Mouse (Mus musculus): Measurements from ENCODE around the gene Spata31d1d. TPM values are rescaled to one million over a fixed set of nuclear protein-coding genes. Genes with fewer than 3 reads are reported as not detected.
A peak's percentile ranks its signal among the peaks of the same experiment; 100 is the strongest.
"Not testable (repeated sequence)": the region's sequence is repeated elsewhere in the genome, so short reads cannot be mapped to it uniquely, and the experiment has no call there.

Spata31d1d gene
- polyA plus RNA-seq, 2 experiments = 0.02 to 0.03 TPM

GRCm38 (mm10) chr13:59726139-59726867, 5.2 kb downstream of the Spata31d1d start:
- Histone ChIP-seq H3K27me3 (ENCODE audit: control insufficient read depth, insufficient read depth, low read length) (peaks cover 5% of the 10 kb centered on the region; the same call in 1 of the 2 replicates), H3K4me2 (ENCODE audit: low read depth) (no peak overlapping the region), H3K4me1 (replicated peaks; ENCODE audit: control insufficient read depth in 2 of 2, insufficient read depth in 2 of 2, low read length in 1 of 2) (peaks cover 11 to 17% of the 10 kb centered on the region in 2 experiments; a peak in 3 of 4 replicates), H3K36me3 (replicated peaks; ENCODE audit: control insufficient read depth, insufficient read depth, low read depth) (no peaks in the 10 kb centered on the region), H3K27ac (no peak overlapping the region), H3K9ac (replicated peaks) (no peak overlapping the region), H3K9me3 (ENCODE audit: control insufficient read depth, low read length) (no peaks in the 10 kb centered on the region), H3K4me3 (ENCODE audit: insufficient read depth in 1 of 2, low read depth in 2 of 2, low read length in 2 of 2) (no peak overlapping the region)
- WGBS (ENCODE audit: insufficient replicate concordance) = 27% methylated on average over 29 of the region's 29 CpGs
- no peak for ATAC-seq (ENCODE audit: insufficient read depth)
- no peak for DNase-seq (ENCODE audit: low read depth in 3 of 3, low spot score in 3 of 3)
- TF ChIP-seq CTCF (IDR thresholded peaks at IDR 0.05; ENCODE audit: low read depth) (no peak), EP300 (IDR thresholded peaks at IDR 0.05; ENCODE audit: low read depth) (no peak)

- H3K4me3 ChIP-seq (ENCODE audit: insufficient read depth in 1 of 2, low read depth in 2 of 2, low read length in 2 of 2); H3K4me2 ChIP-seq (ENCODE audit: low read depth); H3K27me3 ChIP-seq (ENCODE audit: control insufficient read depth, insufficient read depth, low read length); H3K9me3 ChIP-seq (ENCODE audit: control insufficient read depth, low read length); H3K27ac ChIP-seq; DNase-seq (ENCODE audit: low read depth in 3 of 3, low spot score in 3 of 3); H3K9ac ChIP-seq (replicated peaks); H3K36me3 ChIP-seq (replicated peaks; ENCODE audit: control insufficient read depth, insufficient read depth, low read depth): not testable (repeated sequence)
- peak; percentile 57 for TF ChIP-seq EP300 (IDR thresholded peaks at IDR 0.05; ENCODE audit: low read depth)
- peak; percentile 52; the same call in 1 of the 2 replicates for ATAC-seq (ENCODE audit: insufficient read depth)
- peaks cover 9 to 18% of the 10 kb centered on the region in 2 experiments; a peak in 3 of 4 replicates for H3K4me1 ChIP-seq (replicated peaks; ENCODE audit: control insufficient read depth in 2 of 2, insufficient read depth in 2 of 2, low read length in 1 of 2)
- WGBS (ENCODE audit: insufficient replicate concordance) = 31% methylated on average over 1 of the region's 1 CpGs
These were observed 9.5 kb downstream of the Spata31d1d start for GRCm38 (mm10) chr13:59722089-59722488.

- Histone ChIP-seq H3K27ac (no peak overlapping the region), H3K9ac (replicated peaks) (no peak overlapping the region), H3K4me2 (ENCODE audit: low read depth) (no peak overlapping the region; the same call in 1 of the 2 replicates), H3K9me3 (ENCODE audit: control insufficient read depth, low read length) (no peaks in the 10 kb centered on the region), H3K4me1 (replicated peaks; ENCODE audit: control insufficient read depth in 2 of 2, insufficient read depth in 2 of 2, low read length in 1 of 2) (peaks cover 9 to 31% of the 10 kb centered on the region in 2 experiments; a peak in 3 of 4 replicates), H3K27me3 (ENCODE audit: control insufficient read depth, insufficient read depth, low read length) (no peaks in the 10 kb centered on the region), H3K36me3 (replicated peaks; ENCODE audit: control insufficient read depth, insufficient read depth, low read depth) (no peaks in the 10 kb centered on the region), H3K4me3 (ENCODE audit: insufficient read depth in 1 of 2, low read depth in 2 of 2, low read length in 2 of 2) (no peak overlapping the region)
- DNase-seq (ENCODE audit: low read depth in 3 of 3, low spot score in 3 of 3) = no peak
- TF ChIP-seq CTCF (IDR thresholded peaks at IDR 0.05; ENCODE audit: low read depth) = no peak
- peak; percentile 13; the same call in 1 of the 2 replicates for TF ChIP-seq EP300 (IDR thresholded peaks at IDR 0.05; ENCODE audit: low read depth)
- peak; percentile 64; the same call in 1 of the 2 replicates for ATAC-seq (ENCODE audit: insufficient read depth)
- 64% methylated on average over 1 of the region's 1 CpGs for WGBS (ENCODE audit: insufficient replicate concordance)
These were observed 12.1 kb downstream of the Spata31d1d start for GRCm38 (mm10) chr13:59719475-59719874.

GRCm38 (mm10) chr13:59718857-59719440, 12.6 kb downstream of the Spata31d1d start:
- DNase-seq (ENCODE audit: low read depth in 3 of 3, low spot score in 3 of 3); H3K27me3 ChIP-seq (ENCODE audit: control insufficient read depth, insufficient read depth, low read length); H3K9ac ChIP-seq (replicated peaks); H3K27ac ChIP-seq; H3K4me3 ChIP-seq (ENCODE audit: insufficient read depth in 1 of 2, low read depth in 2 of 2, low read length in 2 of 2); H3K36me3 ChIP-seq (replicated peaks; ENCODE audit: control insufficient read depth, insufficient read depth, low read depth); H3K4me2 ChIP-seq (ENCODE audit: low read depth); ATAC-seq (ENCODE audit: insufficient read depth); H3K9me3 ChIP-seq (ENCODE audit: control insufficient read depth, low read length): not testable (repeated sequence)
- peaks cover 9 to 31% of the 10 kb centered on the region in 2 experiments; a peak in 3 of 4 replicates for H3K4me1 ChIP-seq (replicated peaks; ENCODE audit: control insufficient read depth in 2 of 2, insufficient read depth in 2 of 2, low read length in 1 of 2)
- WGBS (ENCODE audit: insufficient replicate concordance) = 19% methylated on average over 6 of the region's 6 CpGs

GRCm38 (mm10) chr13:59713710-59714109, 17.8 kb downstream of the Spata31d1d start:
- Histone ChIP-seq H3K9me3 (ENCODE audit: control insufficient read depth, low read length) (no peaks in the 10 kb centered on the region), H3K9ac (replicated peaks) (no peak overlapping the region), H3K27ac (no peak overlapping the region), H3K4me2 (ENCODE audit: low read depth) (no peak overlapping the region), H3K4me3 (ENCODE audit: insufficient read depth in 1 of 2, low read depth in 2 of 2, low read length in 2 of 2) (no peak overlapping the region), H3K4me1 (replicated peaks; ENCODE audit: control insufficient read depth in 2 of 2, insufficient read depth in 2 of 2, low read length in 1 of 2) (peaks cover 0 to 13% of the 10 kb centered on the region in 2 experiments; a peak in 1 of 4 replicates), H3K27me3 (ENCODE audit: control insufficient read depth, insufficient read depth, low read length) (peaks cover 2% of the 10 kb centered on the region; the same call in 1 of the 2 replicates), H3K36me3 (replicated peaks; ENCODE audit: control insufficient read depth, insufficient read depth, low read depth) (no peaks in the 10 kb centered on the region)
- TF ChIP-seq EP300 (IDR thresholded peaks at IDR 0.05; ENCODE audit: low read depth) (no peak), CTCF (IDR thresholded peaks at IDR 0.05; ENCODE audit: low read depth) (no peak)
- DNase-seq (ENCODE audit: low read depth in 3 of 3, low spot score in 3 of 3) = no peak
- no peak for ATAC-seq (ENCODE audit: insufficient read depth)
- 30% methylated on average over 3 of the region's 3 CpGs for WGBS (ENCODE audit: insufficient replicate concordance)

- ATAC-seq (ENCODE audit: insufficient read depth); H3K9me3 ChIP-seq (ENCODE audit: control insufficient read depth, low read length); H3K9ac ChIP-seq (replicated peaks); H3K27ac ChIP-seq; H3K4me3 ChIP-seq (ENCODE audit: insufficient read depth in 1 of 2, low read depth in 2 of 2, low read length in 2 of 2); DNase-seq (ENCODE audit: low read depth in 3 of 3, low spot score in 3 of 3); H3K27me3 ChIP-seq (ENCODE audit: control insufficient read depth, insufficient read depth, low read length); H3K36me3 ChIP-seq (replicated peaks; ENCODE audit: control insufficient read depth, insufficient read depth, low read depth); H3K4me2 ChIP-seq (ENCODE audit: low read depth): not testable (repeated sequence)
- H3K4me1 ChIP-seq (replicated peaks; ENCODE audit: control insufficient read depth in 2 of 2, insufficient read depth in 2 of 2, low read length in 1 of 2) = peaks cover 0 to 13% of the 10 kb centered on the region in 2 experiments; a peak in 1 of 4 replicates
- WGBS (ENCODE audit: insufficient replicate concordance) = 70% methylated on average over 3 of the region's 3 CpGs
These were observed 19.6 kb downstream of the Spata31d1d start, which contains the start of gene Spata31d1b for GRCm38 (mm10) chr13:59711984-59712383. Gene Spata31d1b, plus strand, starts transcription at chr13:59712284.

Measured in liver, embryonic 14.5 days (tissue).